Mouse (Mus musculus): ENCODE results near the gene Dgkd.

GRCm38 (mm10) chr1:87951641-87952040 is 98.6 kb downstream of the Dgkd start:
- TF ChIP-seq EP300 (IDR thresholded peaks at IDR 0.05; ENCODE audit: low read depth) (no peak), CTCF (IDR thresholded peaks at IDR 0.05; ENCODE audit: low read depth) (no peak)

Measured in liver, embryonic 14.5 days (tissue).